Mouse (Mus musculus) stomach, postnatal 0 days (tissue): ENCODE results near the gene Brsk2.

Experiments
- CTCF ChIP-seq: IDR thresholded peaks from 2 replicates; pipeline ENCODE4 v1.5.1; 2016; ENCODE audit warnings: antibody characterized with exemption, low read depth, mild to moderate bottlenecking, moderate library complexity
- EP300 ChIP-seq: optimal IDR thresholded peaks from 2 replicates; pipeline ENCODE3; 2016; ENCODE audit warnings: antibody characterized with exemption

DNA sequence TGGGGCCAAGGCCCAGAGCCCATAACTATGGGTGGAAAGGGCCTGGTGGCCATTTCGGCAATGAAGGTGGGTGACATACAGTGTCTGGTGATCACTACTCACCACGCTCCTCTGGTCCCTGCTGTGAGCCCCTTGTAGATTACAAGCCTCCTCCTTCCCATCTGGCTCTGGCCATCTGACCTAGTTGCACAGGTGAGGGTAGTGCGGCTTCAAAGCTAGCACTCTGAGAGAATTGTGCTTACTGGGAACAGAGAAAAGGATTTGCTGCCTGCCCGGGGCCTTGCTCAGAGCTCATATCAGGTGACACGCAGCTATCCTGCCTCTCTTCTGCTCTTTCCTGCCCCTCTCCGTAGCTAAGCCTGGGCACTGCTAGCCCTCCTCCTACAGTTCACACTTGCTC, 4.1 kb downstream of the Brsk2 start:
- TF ChIP-seq CTCF, result no peak
- TF ChIP-seq EP300, result no peak
